Mouse (Mus musculus): ENCODE results near the gene Oca2. TPM values are rescaled to one million over a fixed set of nuclear protein-coding genes. Genes with fewer than 3 reads are reported as not detected.

Oca2 gene
- polyA plus RNA-seq, 1 experiment = 0.19 TPM

DNA sequence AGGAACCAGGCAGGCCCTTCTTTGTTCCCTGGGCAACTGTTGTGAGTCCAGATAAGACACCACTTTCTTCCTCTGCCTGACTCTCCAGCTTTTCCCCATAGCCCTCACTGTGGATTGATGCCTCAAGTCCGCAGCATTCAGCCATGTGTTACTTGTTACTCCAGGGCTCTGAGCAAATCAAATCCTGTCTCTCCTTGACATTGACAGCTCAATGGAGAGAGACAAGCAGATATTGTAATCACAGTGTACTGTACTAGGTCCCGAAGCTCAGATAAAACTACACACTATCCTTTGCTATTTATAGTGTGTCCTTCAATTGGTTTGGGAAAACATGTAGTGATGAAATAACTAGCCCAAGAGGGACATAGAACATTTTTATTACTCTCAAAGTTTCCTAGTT lies 258.7 kb downstream of the Oca2 start:
- H3K4me3 ChIP-seq (ENCODE audit: insufficient read depth, low read length) = no peak overlapping the region
- H3K27ac ChIP-seq (ENCODE audit: insufficient read depth, low read length) = no peak overlapping the region
- no peaks in the 10 kb centered on the region for H3K4me1 ChIP-seq (ENCODE audit: control insufficient read depth, insufficient read depth, low read length)
- TF ChIP-seq POLR2A (IDR thresholded peaks at IDR 0.05; ENCODE audit: extremely low read depth, insufficient read depth, low read length) = no peak
- no peak for TF ChIP-seq CTCF (IDR thresholded peaks at IDR 0.05; ENCODE audit: extremely low read depth, insufficient read depth, low read length)

DNA sequence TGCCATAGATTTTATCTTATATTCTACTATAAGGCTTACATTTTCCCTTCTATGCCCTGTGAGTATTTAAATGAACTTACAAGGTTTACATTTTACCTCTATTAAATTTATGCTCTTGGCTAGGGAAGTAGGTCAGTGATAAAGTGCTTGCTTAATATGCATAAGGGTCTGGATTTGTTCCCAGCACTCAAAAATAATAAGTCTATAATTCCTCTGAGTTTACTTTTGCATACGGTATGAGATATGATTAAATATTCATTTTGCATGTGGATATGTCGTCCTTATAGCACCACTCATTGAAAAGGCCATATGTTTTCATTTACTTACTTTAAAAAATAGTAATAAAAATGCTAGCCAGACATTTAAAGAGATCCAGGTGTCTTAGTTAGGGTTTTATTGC lies 259.8 kb downstream of the Oca2 start:
- H3K27ac ChIP-seq (ENCODE audit: insufficient read depth, low read length) = no peak overlapping the region
- H3K4me3 ChIP-seq (ENCODE audit: insufficient read depth, low read length) = no peak overlapping the region
- no peak for TF ChIP-seq CTCF (IDR thresholded peaks at IDR 0.05; ENCODE audit: extremely low read depth, insufficient read depth, low read length)
- TF ChIP-seq POLR2A (IDR thresholded peaks at IDR 0.05; ENCODE audit: extremely low read depth, insufficient read depth, low read length) = no peak
- no peaks in the 10 kb centered on the region for H3K4me1 ChIP-seq (ENCODE audit: control insufficient read depth, insufficient read depth, low read length)

DNA sequence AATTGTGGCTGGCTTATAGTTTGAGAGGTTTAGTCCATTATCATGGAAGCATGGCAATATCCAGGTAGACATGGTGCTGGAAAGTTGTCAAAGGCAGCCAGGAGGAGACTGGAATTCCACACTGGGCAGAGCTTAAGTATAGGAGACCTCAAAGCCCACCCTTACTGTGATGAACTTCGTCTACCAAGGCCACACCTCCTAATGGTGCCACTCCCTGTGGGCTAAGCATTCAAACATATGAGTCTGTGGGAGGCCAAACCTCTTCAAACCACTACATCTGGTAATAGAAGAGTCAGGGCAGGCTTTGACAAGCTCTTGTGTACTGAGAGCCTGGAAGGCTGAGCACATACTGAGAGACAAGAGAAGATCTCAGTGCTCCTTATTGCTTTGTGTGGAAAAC lies 260.2 kb downstream of the Oca2 start:
- TF ChIP-seq POLR2A (IDR thresholded peaks at IDR 0.05; ENCODE audit: extremely low read depth, insufficient read depth, low read length) (no peak), CTCF (IDR thresholded peaks at IDR 0.05; ENCODE audit: extremely low read depth, insufficient read depth, low read length) (no peak)
- Histone ChIP-seq H3K4me3 (ENCODE audit: insufficient read depth, low read length) (no peak overlapping the region), H3K27ac (ENCODE audit: insufficient read depth, low read length) (no peak overlapping the region), H3K4me1 (ENCODE audit: control insufficient read depth, insufficient read depth, low read length) (no peaks in the 10 kb centered on the region)

DNA sequence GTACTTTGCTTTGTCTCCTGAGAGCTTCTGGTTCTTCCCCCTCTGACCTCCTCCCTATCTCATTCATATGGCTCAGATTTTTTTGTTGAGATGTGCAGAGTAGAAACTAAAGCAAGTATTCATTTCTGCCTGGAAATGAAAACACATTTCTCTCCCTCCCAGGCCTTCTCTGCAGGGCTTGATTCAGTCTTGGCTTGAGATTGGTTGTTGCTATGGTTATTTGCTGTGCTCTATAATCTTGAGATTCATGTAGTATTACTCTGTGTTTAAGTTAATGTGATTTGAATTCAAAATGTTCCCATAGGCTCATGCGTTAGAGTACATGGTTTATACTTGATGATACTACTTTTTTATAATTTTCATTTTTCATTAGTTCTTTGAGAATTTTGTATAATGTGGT lies 260.9 kb downstream of the Oca2 start:
- Histone ChIP-seq H3K4me1 (ENCODE audit: control insufficient read depth, insufficient read depth, low read length) (no peaks in the 10 kb centered on the region), H3K27ac (ENCODE audit: insufficient read depth, low read length) (no peak overlapping the region), H3K4me3 (ENCODE audit: insufficient read depth, low read length) (no peak overlapping the region)
- TF ChIP-seq POLR2A (IDR thresholded peaks at IDR 0.05; ENCODE audit: extremely low read depth, insufficient read depth, low read length) = no peak

DNA sequence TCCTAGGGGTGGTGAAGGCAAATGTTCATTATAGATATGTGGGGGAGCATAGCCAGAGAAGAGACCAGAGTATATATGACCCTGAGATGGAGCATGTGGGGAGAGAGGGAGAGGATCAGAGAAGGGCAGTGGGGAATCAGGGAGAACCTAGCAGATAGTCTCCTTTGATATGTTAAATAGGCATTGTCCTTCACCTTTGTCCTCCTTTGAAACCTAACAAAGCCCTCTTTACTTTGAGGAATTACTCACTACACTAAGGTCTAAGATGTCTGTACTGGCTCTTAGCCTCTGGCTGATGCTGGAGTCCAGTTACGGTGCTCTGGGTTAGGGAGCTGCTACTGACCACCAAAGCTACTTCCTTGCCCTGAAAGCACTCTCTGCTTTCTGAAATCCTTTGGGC lies 279.0 kb downstream of the Oca2 start:
- no peak for TF ChIP-seq CTCF (IDR thresholded peaks at IDR 0.05; ENCODE audit: extremely low read depth, insufficient read depth, low read length)
- TF ChIP-seq POLR2A (IDR thresholded peaks at IDR 0.05; ENCODE audit: extremely low read depth, insufficient read depth, low read length) = no peak
- Histone ChIP-seq H3K27ac (ENCODE audit: insufficient read depth, low read length) (no peak overlapping the region), H3K4me3 (ENCODE audit: insufficient read depth, low read length) (no peak overlapping the region), H3K4me1 (ENCODE audit: control insufficient read depth, insufficient read depth, low read length) (no peaks in the 10 kb centered on the region)

DNA sequence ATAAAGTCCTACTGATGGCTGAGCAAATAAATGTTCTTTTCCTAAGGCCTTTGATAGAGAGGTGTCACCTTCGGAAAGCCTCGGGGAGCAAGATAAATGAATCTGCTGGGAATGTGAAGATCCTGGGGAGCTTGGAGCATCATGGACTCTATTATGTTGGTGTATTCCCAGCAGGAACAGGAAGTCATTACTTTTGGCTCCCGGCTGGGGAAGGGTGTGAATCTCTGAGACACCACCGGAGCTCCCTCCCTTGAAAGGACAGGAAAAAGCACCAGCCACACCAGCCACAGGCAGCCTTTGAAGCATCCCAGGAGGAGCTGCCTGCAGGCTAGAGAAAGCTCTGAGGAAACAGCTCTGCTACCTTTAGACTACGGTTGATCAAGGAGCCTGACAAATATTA lies 280.2 kb downstream of the Oca2 start:
- Histone ChIP-seq H3K27ac (ENCODE audit: insufficient read depth, low read length) (no peak overlapping the region), H3K4me1 (ENCODE audit: control insufficient read depth, insufficient read depth, low read length) (no peaks in the 10 kb centered on the region), H3K4me3 (ENCODE audit: insufficient read depth, low read length) (no peak overlapping the region)
- no peak for TF ChIP-seq CTCF (IDR thresholded peaks at IDR 0.05; ENCODE audit: extremely low read depth, insufficient read depth, low read length)
- no peak for TF ChIP-seq POLR2A (IDR thresholded peaks at IDR 0.05; ENCODE audit: extremely low read depth, insufficient read depth, low read length)

DNA sequence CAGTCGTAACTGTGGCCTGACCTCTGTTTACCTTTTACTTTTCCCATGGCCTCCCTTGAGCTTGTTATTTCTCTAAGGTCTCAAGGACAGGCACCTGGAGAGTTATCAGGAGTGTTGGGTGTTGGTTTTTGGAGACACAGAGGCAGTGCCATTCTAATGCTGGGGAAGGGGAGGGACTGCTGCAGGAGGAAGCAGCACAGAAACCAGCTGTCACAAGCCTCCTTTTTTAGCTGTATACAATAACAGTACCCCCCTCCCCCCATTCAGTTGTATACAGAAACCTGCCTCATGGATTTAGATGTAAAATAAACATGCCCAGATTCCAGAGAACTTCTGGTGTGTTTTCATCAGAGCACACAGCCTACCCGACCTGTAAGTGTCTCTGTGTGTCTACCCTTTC lies 295.3 kb downstream of the Oca2 start:
- no peak overlapping the region for H3K4me3 ChIP-seq (ENCODE audit: insufficient read depth, low read length)
- TF ChIP-seq CTCF (IDR thresholded peaks at IDR 0.05; ENCODE audit: extremely low read depth, insufficient read depth, low read length) (no peak), POLR2A (IDR thresholded peaks at IDR 0.05; ENCODE audit: extremely low read depth, insufficient read depth, low read length) (no peak)

DNA sequence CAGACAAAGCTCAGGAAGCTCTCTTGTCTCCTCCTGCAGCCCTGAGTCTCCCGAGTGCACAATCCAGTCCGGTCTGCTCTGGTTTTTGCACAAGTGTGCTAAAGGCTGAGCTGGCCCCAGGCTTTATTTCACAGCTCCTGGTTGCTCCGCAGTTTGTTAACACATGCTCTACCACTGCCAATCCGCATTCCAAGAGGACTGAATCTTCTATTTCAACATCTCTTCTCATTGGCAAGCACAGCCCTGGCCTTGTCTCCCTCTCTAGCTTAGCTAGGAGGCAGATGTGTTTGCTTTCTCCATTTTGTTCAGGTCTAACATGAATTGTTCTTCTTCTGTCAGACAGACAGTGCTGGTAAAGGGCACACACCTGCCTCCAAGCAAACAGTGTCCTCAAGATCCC lies 309.7 kb downstream of the Oca2 start:
- H3K4me1 ChIP-seq (ENCODE audit: control insufficient read depth, insufficient read depth, low read length) = no peaks in the 10 kb centered on the region
- no peak overlapping the region for H3K27ac ChIP-seq (ENCODE audit: insufficient read depth, low read length)
- TF ChIP-seq CTCF (IDR thresholded peaks at IDR 0.05; ENCODE audit: extremely low read depth, insufficient read depth, low read length) (no peak), POLR2A (IDR thresholded peaks at IDR 0.05; ENCODE audit: extremely low read depth, insufficient read depth, low read length) (no peak)
- no peak overlapping the region for H3K4me3 ChIP-seq (ENCODE audit: insufficient read depth, low read length)

More for the DNA sequence above, 295.3 kb downstream of the Oca2 start:
- Histone ChIP-seq H3K4me1 (ENCODE audit: control insufficient read depth, insufficient read depth, low read length) (no peaks in the 10 kb centered on the region), H3K27ac (ENCODE audit: insufficient read depth, low read length) (no peak overlapping the region)

DNA sequence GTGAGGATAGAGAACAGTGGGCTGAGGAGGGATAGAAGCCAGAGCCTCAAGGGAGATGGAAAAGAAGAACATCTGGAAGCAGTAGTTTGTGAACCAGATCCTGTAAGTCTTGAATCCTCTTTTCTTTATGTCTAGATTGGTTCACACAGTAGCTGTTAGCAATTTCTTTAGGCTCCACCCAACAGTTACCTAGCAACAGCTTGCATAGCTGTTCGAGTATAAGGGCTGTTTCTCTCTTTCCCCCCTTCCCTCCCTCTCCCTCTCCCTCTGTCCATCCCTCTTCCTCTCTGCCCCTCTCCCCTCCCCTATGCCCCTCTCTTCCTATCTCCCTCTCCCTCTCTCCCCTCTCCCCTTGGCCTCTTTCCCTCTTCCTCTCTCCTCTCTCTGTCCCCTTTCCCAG lies 312.2 kb downstream of the Oca2 start:
- no peak for TF ChIP-seq POLR2A (IDR thresholded peaks at IDR 0.05; ENCODE audit: extremely low read depth, insufficient read depth, low read length)
- TF ChIP-seq CTCF (IDR thresholded peaks at IDR 0.05; ENCODE audit: extremely low read depth, insufficient read depth, low read length) = no peak
- no peak overlapping the region for H3K4me3 ChIP-seq (ENCODE audit: insufficient read depth, low read length)
- H3K4me1 ChIP-seq (ENCODE audit: control insufficient read depth, insufficient read depth, low read length) = no peaks in the 10 kb centered on the region
- H3K27ac ChIP-seq (ENCODE audit: insufficient read depth, low read length) = no peak overlapping the region

Other genes with a start within 250 kb of the Oca2 start
- gene Nipa1, start 219.8 kb upstream of the Oca2 start, polyA plus RNA-seq (2012; rRNA removed) = 34.2 and 34.4 TPM in 2 replicates
- 51.7 and 60.1 TPM in 2 replicates for gene Herc2, start 189.6 kb upstream of the Oca2 start, polyA plus RNA-seq (2012; rRNA removed)

All from cortical plate, adult 2 months (tissue).